Mouse (Mus musculus): ENCODE results near the gene Dnajb4. TPM values are rescaled to one million over a fixed set of nuclear protein-coding genes. Genes with fewer than 3 reads are reported as not detected.
A peak's percentile ranks its signal among the peaks of the same experiment; 100 is the strongest.

Dnajb4 gene
- polyA plus RNA-seq, 1 experiment from 2014 or later, result 33.7 TPM

DNA sequence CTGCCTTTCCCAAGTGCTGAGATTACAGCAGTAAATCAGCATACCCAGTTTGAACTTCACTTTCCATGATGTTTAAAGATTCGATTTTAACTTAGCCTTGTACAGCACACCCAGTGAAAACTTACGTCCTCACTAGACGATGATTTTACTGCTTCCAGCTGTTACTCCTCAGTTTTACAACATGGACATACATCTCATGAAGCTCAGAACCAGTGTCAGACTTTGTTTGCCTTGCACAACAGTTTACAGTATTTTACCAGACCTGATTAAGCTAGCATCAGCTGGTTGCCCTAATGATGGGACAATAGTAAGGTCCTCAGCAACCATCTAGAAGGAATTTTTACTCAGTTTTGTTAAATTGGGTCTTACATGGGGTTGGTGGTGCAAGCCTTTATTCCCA is 31.0 kb upstream of the Dnajb4 start:
- no peak for ATAC-seq (ENCODE audit: insufficient read depth)
- Histone ChIP-seq H3K36me3 (ENCODE audit: insufficient read depth) (peaks cover 56% of the 10 kb centered on the region), H3K27me3 (ENCODE audit: insufficient read depth, low read length) (no peaks in the 10 kb centered on the region), H3K4me1 (ENCODE audit: insufficient read depth) (no peaks in the 10 kb centered on the region), H3K27ac (ENCODE audit: low read depth) (no peak overlapping the region), H3K9ac (no peak overlapping the region), H3K4me3 (ENCODE audit: low read depth, low read length) (no peak overlapping the region), H3K4me2 (no peak overlapping the region), H3K9me3 (ENCODE audit: low read depth, low read length) (no peaks in the 10 kb centered on the region)
- no peak for DNase-seq
- no peak for TF ChIP-seq CTCF (IDR thresholded peaks at IDR 0.05; ENCODE audit: low read depth)
- WGBS, result 65% methylated on average over 3 of the region's 3 CpGs

DNA sequence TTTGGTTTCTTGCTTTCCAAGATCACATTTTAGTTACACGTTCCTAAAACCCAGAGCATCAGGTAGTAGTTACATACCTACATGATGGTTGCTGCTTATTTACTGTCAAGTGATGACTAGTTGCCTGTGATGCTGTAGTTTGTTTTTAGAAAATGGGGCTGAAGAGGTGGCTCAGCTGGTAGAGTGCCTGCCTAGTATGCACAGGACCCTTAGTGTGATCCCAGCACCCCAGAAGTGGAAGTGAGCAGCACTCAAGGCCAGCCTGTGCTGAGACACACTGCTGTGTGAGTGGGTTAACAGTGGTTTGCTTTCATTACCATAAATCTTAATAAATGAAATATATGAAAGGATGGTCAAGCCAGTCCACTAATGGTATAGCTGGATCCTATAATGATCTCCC is 29.5 kb upstream of the Dnajb4 start:
- DNase-seq (no peak), ATAC-seq (ENCODE audit: insufficient read depth) (peak; percentile 18; the same call in 1 of the 2 replicates)
- no peak overlapping the region for H3K4me3 ChIP-seq (ENCODE audit: low read depth, low read length)
- no peaks in the 10 kb centered on the region for H3K9me3 ChIP-seq (ENCODE audit: low read depth, low read length)
- no peak for TF ChIP-seq CTCF (IDR thresholded peaks at IDR 0.05; ENCODE audit: low read depth)
- WGBS, result 93% methylated on average over 1 of the region's 1 CpGs
- no peak overlapping the region for H3K27ac ChIP-seq (ENCODE audit: low read depth)
- H3K4me2 ChIP-seq, result no peak overlapping the region
- H3K27me3 ChIP-seq (ENCODE audit: insufficient read depth, low read length), result no peaks in the 10 kb centered on the region
- H3K4me1 ChIP-seq (ENCODE audit: insufficient read depth), result no peaks in the 10 kb centered on the region
- peaks cover 59% of the 10 kb centered on the region for H3K36me3 ChIP-seq (ENCODE audit: insufficient read depth)
- H3K9ac ChIP-seq, result no peak overlapping the region

DNA sequence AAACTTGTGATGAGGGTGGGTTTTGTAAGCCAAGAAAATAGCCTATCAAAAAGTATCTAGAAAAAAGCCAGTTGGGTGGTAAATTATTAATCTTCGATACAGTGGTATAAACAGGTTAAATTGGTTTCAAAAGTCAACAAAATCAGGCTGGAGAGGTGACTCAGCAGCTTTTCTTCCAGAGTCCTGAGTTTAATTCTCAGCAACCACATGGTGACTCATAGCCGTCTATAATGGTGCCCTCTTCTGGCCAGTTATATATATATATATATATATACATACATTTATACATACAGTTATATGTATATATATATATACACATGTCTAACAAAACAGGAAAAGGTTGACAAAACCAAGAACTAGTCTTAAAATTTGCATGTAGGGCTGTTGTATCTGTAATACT is 28.7 kb upstream of the Dnajb4 start:
- peak; percentile 70 for DNase-seq
- Histone ChIP-seq H3K9ac (no peak overlapping the region), H3K27ac (ENCODE audit: low read depth) (no peak overlapping the region), H3K4me2 (no peak overlapping the region), H3K4me3 (ENCODE audit: low read depth, low read length) (no peak overlapping the region), H3K4me1 (ENCODE audit: insufficient read depth) (no peaks in the 10 kb centered on the region), H3K9me3 (ENCODE audit: low read depth, low read length) (no peaks in the 10 kb centered on the region), H3K27me3 (ENCODE audit: insufficient read depth, low read length) (no peaks in the 10 kb centered on the region), H3K36me3 (ENCODE audit: insufficient read depth) (peaks cover 66% of the 10 kb centered on the region)
- WGBS, result 51% methylated on average over 2 of the region's 2 CpGs
- ATAC-seq (ENCODE audit: insufficient read depth), result peak; percentile 32; the same call in 1 of the 2 replicates
- 0 out of 2 replicates have a peak, but pooled peaks have one; percentile 7 for TF ChIP-seq CTCF (IDR thresholded peaks at IDR 0.05; ENCODE audit: low read depth)

DNA sequence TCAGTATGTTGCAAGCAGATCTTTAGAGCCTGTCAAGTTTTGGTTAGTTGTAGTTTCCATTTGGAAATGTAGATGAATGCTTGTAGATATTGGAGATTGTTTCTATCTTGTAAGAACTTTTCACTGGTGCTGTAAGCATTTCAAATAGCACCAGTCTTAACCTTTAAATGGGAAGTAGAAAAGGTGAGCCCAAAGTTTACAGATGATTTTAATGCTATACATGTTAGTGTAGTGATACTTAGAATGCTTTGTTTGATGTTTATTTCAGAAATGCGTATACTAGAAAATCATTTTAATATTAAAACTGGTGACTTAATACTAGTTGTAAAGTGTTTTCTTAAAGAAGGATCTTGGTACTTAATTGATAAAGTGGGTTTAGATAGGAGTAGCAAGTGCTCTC is 25.7 kb upstream of the Dnajb4 start:
- no peak for ATAC-seq (ENCODE audit: insufficient read depth)
- Histone ChIP-seq H3K36me3 (ENCODE audit: insufficient read depth) (peaks cover 70% of the 10 kb centered on the region), H3K27ac (ENCODE audit: low read depth) (no peak overlapping the region), H3K4me3 (ENCODE audit: low read depth, low read length) (no peak overlapping the region), H3K27me3 (ENCODE audit: insufficient read depth, low read length) (no peaks in the 10 kb centered on the region), H3K9me3 (ENCODE audit: low read depth, low read length) (no peaks in the 10 kb centered on the region), H3K4me2 (no peak overlapping the region), H3K9ac (no peak overlapping the region), H3K4me1 (ENCODE audit: insufficient read depth) (no peaks in the 10 kb centered on the region)
- 89% methylated on average over 1 of the region's 1 CpGs for WGBS
- no peak for TF ChIP-seq CTCF (IDR thresholded peaks at IDR 0.05; ENCODE audit: low read depth)
- DNase-seq, result no peak

DNA sequence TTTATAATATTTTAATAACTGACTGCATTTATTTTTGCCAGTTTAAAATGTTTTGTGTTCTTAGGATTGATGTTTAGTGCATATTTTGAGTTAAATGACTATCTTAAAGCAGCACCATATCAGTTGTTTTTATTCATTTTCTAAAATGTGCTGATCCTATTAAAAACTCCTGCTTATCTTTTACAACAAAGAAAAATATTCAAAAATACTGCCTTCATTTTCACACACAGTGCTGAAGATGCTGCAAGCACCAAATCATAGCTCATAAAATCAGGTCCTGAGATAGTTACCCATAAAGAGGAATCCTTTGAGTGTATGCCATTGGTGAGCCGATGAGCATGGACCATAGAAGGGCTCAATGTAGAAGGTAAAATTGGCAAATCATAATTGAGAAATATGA is 25.1 kb upstream of the Dnajb4 start:
- WGBS, result 81% methylated on average over 1 of the region's 1 CpGs
- H3K27ac ChIP-seq (ENCODE audit: low read depth), result no peak overlapping the region
- no peak overlapping the region for H3K9ac ChIP-seq
- no peak overlapping the region for H3K4me3 ChIP-seq (ENCODE audit: low read depth, low read length)
- H3K9me3 ChIP-seq (ENCODE audit: low read depth, low read length), result no peaks in the 10 kb centered on the region
- DNase-seq (no peak), ATAC-seq (ENCODE audit: insufficient read depth) (no peak)
- no peaks in the 10 kb centered on the region for H3K4me1 ChIP-seq (ENCODE audit: insufficient read depth)
- H3K36me3 ChIP-seq (ENCODE audit: insufficient read depth), result peaks cover 76% of the 10 kb centered on the region
- H3K4me2 ChIP-seq, result no peak overlapping the region
- TF ChIP-seq CTCF (IDR thresholded peaks at IDR 0.05; ENCODE audit: low read depth), result no peak
- H3K27me3 ChIP-seq (ENCODE audit: insufficient read depth, low read length), result no peaks in the 10 kb centered on the region

DNA sequence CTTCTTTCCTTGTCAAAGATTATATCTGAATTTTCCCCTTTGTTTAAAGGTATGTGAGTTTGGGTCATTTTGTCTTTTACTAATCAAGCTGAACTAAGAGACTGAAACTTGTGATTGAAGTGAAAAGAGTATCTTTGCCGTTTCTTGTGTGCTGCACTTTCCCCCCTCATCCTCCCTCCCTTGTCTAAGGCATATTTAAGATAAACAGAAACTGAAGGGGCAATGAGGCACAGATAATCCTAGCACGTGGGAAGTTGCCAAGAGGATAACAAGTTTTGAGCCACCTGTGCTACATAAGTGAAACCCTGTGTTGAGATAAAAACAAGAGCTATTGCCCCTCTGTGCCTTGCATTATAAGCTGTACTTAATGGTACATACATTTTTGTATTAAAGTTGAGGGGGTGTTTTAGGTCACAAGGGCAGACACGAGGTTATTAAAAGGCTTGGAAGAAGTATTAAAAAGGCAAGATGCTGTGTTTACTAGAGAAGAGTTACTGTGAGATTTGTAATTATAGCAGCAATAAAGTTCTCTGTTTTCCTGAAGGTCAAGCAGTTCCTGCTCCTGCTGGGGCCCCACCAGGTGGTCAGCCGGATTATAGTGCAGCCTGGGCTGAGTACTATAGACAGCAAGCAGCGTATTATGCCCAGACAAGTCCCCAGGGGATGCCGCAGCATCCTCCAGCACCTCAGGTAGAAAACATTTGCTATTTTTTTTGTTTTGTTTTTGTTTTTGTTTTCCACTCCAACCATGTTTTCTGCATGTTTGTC is 21.4 kb upstream of the Dnajb4 start:
- no peak overlapping the region for H3K27ac ChIP-seq (ENCODE audit: low read depth)
- H3K4me2 ChIP-seq, result no peak overlapping the region
- TF ChIP-seq CTCF (IDR thresholded peaks at IDR 0.05; ENCODE audit: low read depth), result no peak
- H3K4me3 ChIP-seq (ENCODE audit: low read depth, low read length), result no peak overlapping the region
- H3K27me3 ChIP-seq (ENCODE audit: insufficient read depth, low read length), result no peaks in the 10 kb centered on the region
- ATAC-seq (ENCODE audit: insufficient read depth) (no peak), DNase-seq (no peak)
- peaks cover 87% of the 10 kb centered on the region for H3K36me3 ChIP-seq (ENCODE audit: insufficient read depth)
- H3K9me3 ChIP-seq (ENCODE audit: low read depth, low read length), result no peaks in the 10 kb centered on the region
- no peak overlapping the region for H3K9ac ChIP-seq
- WGBS, result 52% methylated on average over 6 of the region's 6 CpGs
- no peaks in the 10 kb centered on the region for H3K4me1 ChIP-seq (ENCODE audit: insufficient read depth)

DNA sequence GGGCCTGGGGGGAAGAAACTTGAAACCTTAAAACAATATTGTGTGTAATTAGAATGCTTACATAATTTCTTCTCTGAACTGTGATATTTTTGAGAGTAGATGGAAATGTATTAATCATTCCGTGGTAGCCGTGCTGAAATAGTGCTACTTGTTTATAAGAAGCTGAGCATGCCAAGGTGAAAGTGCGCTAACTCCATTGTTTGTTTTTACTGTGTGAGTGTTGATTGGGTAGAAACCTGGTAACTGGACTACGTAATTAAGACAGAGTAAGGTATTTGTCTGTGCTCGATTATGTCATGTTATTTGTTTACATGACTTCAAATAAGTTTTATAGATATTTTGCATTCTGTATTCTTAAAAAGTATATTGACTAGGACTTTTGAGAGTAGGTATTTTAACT is 19.2 kb upstream of the Dnajb4 start:
- Histone ChIP-seq H3K4me2 (no peak overlapping the region), H3K27ac (ENCODE audit: low read depth) (no peak overlapping the region), H3K9ac (no peak overlapping the region), H3K4me1 (ENCODE audit: insufficient read depth) (no peaks in the 10 kb centered on the region), H3K4me3 (ENCODE audit: low read depth, low read length) (no peak overlapping the region), H3K27me3 (ENCODE audit: insufficient read depth, low read length) (no peaks in the 10 kb centered on the region), H3K9me3 (ENCODE audit: low read depth, low read length) (no peaks in the 10 kb centered on the region), H3K36me3 (ENCODE audit: insufficient read depth) (peaks cover 93% of the 10 kb centered on the region)
- no peak for TF ChIP-seq CTCF (IDR thresholded peaks at IDR 0.05; ENCODE audit: low read depth)
- DNase-seq (no peak), ATAC-seq (ENCODE audit: insufficient read depth) (no peak)
- WGBS, result 64% methylated on average over 5 of the region's 5 CpGs
